Comparison of ENCODE assay signal across 9 mouse cellular contexts in genomic region chr3:137753257-137753654, GRCm38 (mm10).
DNase-seq lines count a peak whose midpoint lies in the region; ATAC-seq lines count a peak whose summit lies in the region.
"Had no signal": no experiment of that assay in that cellular context is flagged by ENCODE, and none has a peak within 500 bp of the region (broad histone marks: within the 10 kb centered on the region; RNA-seq: fewer than 3 reads in every experiment).

No protein-coding gene starts in this region.

- H3K4me3 ChIP-seq in kidney, embryonic 14.5 days (ENCODE audit: low read length), result no peak overlapping the region; the same call in 1 of the 2 replicates
- H3K4me3 ChIP-seq in embryonic facial prominence, embryonic 13.5 days, result 0 out of 2 replicates have a peak overlapping the region, but pooled peaks have one; percentile 36
- H3K4me3 ChIP-seq in hindbrain, embryonic 16.5 days (ENCODE audit: low read length), result no peak overlapping the region
- H3K4me3 ChIP-seq in midbrain, embryonic 12.5 days, result no peak overlapping the region

- no peaks in the 10 kb centered on the region for H3K4me1 ChIP-seq in kidney, embryonic 14.5 days (ENCODE audit: control insufficient read depth, insufficient read depth, low read length)
- H3K4me1 ChIP-seq in embryonic facial prominence, embryonic 13.5 days, result peaks cover 14% of the 10 kb centered on the region
- H3K4me1 ChIP-seq in hindbrain, embryonic 16.5 days (ENCODE audit: control insufficient read depth, insufficient read depth, low read depth, low read length), result peaks cover 5% of the 10 kb centered on the region
- peaks cover 7% of the 10 kb centered on the region for H3K4me1 ChIP-seq in midbrain, embryonic 12.5 days

- no peak overlapping the region for H3K27ac ChIP-seq in kidney, embryonic 14.5 days (ENCODE audit: low read depth, low read length)
- no peak overlapping the region for H3K27ac ChIP-seq in embryonic facial prominence, embryonic 13.5 days
- H3K27ac ChIP-seq in hindbrain, embryonic 16.5 days (ENCODE audit: low read depth, low read length), result no peak overlapping the region
- 0 out of 2 replicates have a peak overlapping the region, but pooled peaks have one; percentile 10 for H3K27ac ChIP-seq in midbrain, embryonic 12.5 days (replicated peaks)
- H3K27ac ChIP-seq: liver, embryonic 14.5 days had no signal

- WGBS in kidney, embryonic 14.5 days, result 58% methylated on average over 7 of the region's 7 CpGs
- WGBS in embryonic facial prominence, embryonic 13.5 days, result 59% methylated on average over 7 of the region's 7 CpGs
- WGBS in hindbrain, embryonic 16.5 days, result 56% methylated on average over 7 of the region's 7 CpGs
- 62% methylated on average over 7 of the region's 7 CpGs for WGBS in midbrain, embryonic 12.5 days

- no peaks in the 10 kb centered on the region for H3K27me3 ChIP-seq in kidney, embryonic 14.5 days (ENCODE audit: control insufficient read depth, insufficient read depth, low read length)
- H3K27me3 ChIP-seq in embryonic facial prominence, embryonic 13.5 days, result no peaks in the 10 kb centered on the region
- H3K27me3 ChIP-seq in hindbrain, embryonic 16.5 days (replicated peaks; ENCODE audit: control insufficient read depth, insufficient read depth, low read length), result no peaks in the 10 kb centered on the region
- 0 out of 2 replicates have a peak, but pooled peaks cover 5% of the 10 kb centered on the region for H3K27me3 ChIP-seq in midbrain, embryonic 12.5 days

- ATAC-seq in kidney, embryonic 14.5 days (ENCODE audit: low FRiP score, low TSS enrichment), result 0 out of 2 replicates have a peak, but pooled peaks have one; percentile 23
- ATAC-seq in embryonic facial prominence, embryonic 13.5 days (ENCODE audit: insufficient number of reproducible peaks, insufficient read depth, low FRiP score, low TSS enrichment, low read depth), result 0 out of 2 replicates have a peak, but pooled peaks have one; percentile 27
- ATAC-seq in hindbrain, embryonic 16.5 days, result peak; percentile 55
- ATAC-seq in midbrain, embryonic 12.5 days (ENCODE audit: low FRiP score, low read depth), result peak; percentile 28

- peak overlapping the region; percentile 50; the same call in 1 of the 2 replicates for H3K4me2 ChIP-seq in kidney, embryonic 14.5 days (replicated peaks; ENCODE audit: low read depth, low read length)
- peak overlapping the region; percentile 59 for H3K4me2 ChIP-seq in embryonic facial prominence, embryonic 13.5 days
- peak overlapping the region; percentile 64 for H3K4me2 ChIP-seq in hindbrain, embryonic 16.5 days (ENCODE audit: low read length)
- peak overlapping the region; percentile 52 for H3K4me2 ChIP-seq in midbrain, embryonic 12.5 days (replicated peaks)

- no peaks in the 10 kb centered on the region for H3K9me3 ChIP-seq in kidney, embryonic 14.5 days (ENCODE audit: control insufficient read depth, low read length)
- H3K9me3 ChIP-seq in embryonic facial prominence, embryonic 13.5 days, result no peaks in the 10 kb centered on the region
- H3K9me3 ChIP-seq in hindbrain, embryonic 16.5 days (ENCODE audit: control insufficient read depth, low read length), result no peaks in the 10 kb centered on the region
- no peaks in the 10 kb centered on the region for H3K9me3 ChIP-seq in midbrain, embryonic 12.5 days

- H3K9ac ChIP-seq in kidney, embryonic 14.5 days (ENCODE audit: low read depth, low read length), result no peak overlapping the region
- 0 out of 2 replicates have a peak overlapping the region, but pooled peaks have one; percentile 27 for H3K9ac ChIP-seq in embryonic facial prominence, embryonic 13.5 days
- H3K9ac ChIP-seq in hindbrain, embryonic 16.5 days (ENCODE audit: low read depth, low read length), result peak overlapping the region; percentile 20
- 0 out of 2 replicates have a peak overlapping the region, but pooled peaks have one; percentile 7 for H3K9ac ChIP-seq in midbrain, embryonic 12.5 days (replicated peaks)
- H3K9ac ChIP-seq: liver, embryonic 14.5 days had no signal

- H3K36me3 ChIP-seq in kidney, embryonic 14.5 days (ENCODE audit: control insufficient read depth, insufficient read depth, low read length), result no peaks in the 10 kb centered on the region
- no peaks in the 10 kb centered on the region for H3K36me3 ChIP-seq in embryonic facial prominence, embryonic 13.5 days
- H3K36me3 ChIP-seq in hindbrain, embryonic 16.5 days (ENCODE audit: control insufficient read depth, insufficient read depth, low read length), result no peaks in the 10 kb centered on the region
- no peaks in the 10 kb centered on the region for H3K36me3 ChIP-seq in midbrain, embryonic 12.5 days

- no peak for DNase-seq in kidney, adult 11 months
- no peak for DNase-seq in right cerebral cortex, postnatal 10 days (ENCODE audit: low spot score in 2 of 2)
- no peak for DNase-seq in layer of hippocampus, adult 9-10 months (ENCODE audit: low spot score)
- DNase-seq in thymus, postnatal 36 days, result no peak
